Mouse (Mus musculus): ENCODE measurements around the gene Pgs1. TPM values are rescaled to one million over a fixed set of nuclear protein-coding genes. Genes with fewer than 3 reads are reported as not detected.

Gene Pgs1
- polyA plus RNA-seq, 1 experiment from 2014 or later = 21.9 TPM

GRCm38 (mm10) chr11:118031134-118031533, 45.0 kb downstream of the Pgs1 start:
- Histone ChIP-seq H3K9ac (no peak overlapping the region), H3K27ac (no peak overlapping the region), H3K27me3 (no peaks in the 10 kb centered on the region), H3K4me2 (no peak overlapping the region), H3K36me3 (no peaks in the 10 kb centered on the region), H3K4me3 (no peak overlapping the region), H3K4me1 (replicated peaks) (no peaks in the 10 kb centered on the region), H3K9me3 (replicated peaks) (no peaks in the 10 kb centered on the region)
- ATAC-seq (replicated peaks; ENCODE audit: insufficient number of reproducible peaks, insufficient read depth, low FRiP score, low read depth) = no peak
- 91% methylated on average over 9 of the region's 9 CpGs for WGBS

GRCm38 (mm10) chr11:118034395-118034794, 48.3 kb downstream of the Pgs1 start:
- whole genome bisulfite sequencing = 75% methylated on average over 13 of the region's 13 CpGs
- no peak overlapping the region for H3K27ac ChIP-seq
- H3K36me3 ChIP-seq = no peaks in the 10 kb centered on the region
- H3K4me1 ChIP-seq (replicated peaks) = no peaks in the 10 kb centered on the region
- H3K4me3 ChIP-seq = no peak overlapping the region
- no peaks in the 10 kb centered on the region for H3K9me3 ChIP-seq (replicated peaks)
- no peak overlapping the region for H3K9ac ChIP-seq
- no peak for ATAC-seq (replicated peaks; ENCODE audit: insufficient number of reproducible peaks, insufficient read depth, low FRiP score, low read depth)
- H3K4me2 ChIP-seq = no peak overlapping the region
- no peaks in the 10 kb centered on the region for H3K27me3 ChIP-seq

DNA sequence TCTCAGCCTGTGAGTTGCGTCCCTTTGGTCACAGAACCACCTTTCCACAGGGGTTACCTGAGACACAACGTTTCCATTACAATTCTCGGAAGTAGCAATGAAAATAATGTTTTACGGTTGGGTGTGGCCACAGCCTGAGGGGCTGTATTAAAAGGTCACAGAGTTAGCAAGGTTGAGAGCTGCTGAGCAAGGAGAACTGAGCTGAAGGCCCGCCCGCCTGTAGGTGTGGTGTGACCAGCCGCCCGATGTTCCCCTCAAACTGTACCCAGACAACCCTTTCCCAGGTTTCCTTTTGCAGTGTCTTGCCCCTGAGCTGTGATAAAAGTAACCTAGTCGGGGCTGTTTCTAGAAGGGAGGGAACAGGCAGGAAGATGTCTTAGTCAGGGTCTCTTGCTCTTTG, 49.0 kb downstream of the Pgs1 start:
- H3K4me3 ChIP-seq = no peak overlapping the region
- no peaks in the 10 kb centered on the region for H3K4me1 ChIP-seq (replicated peaks)
- WGBS = 70% methylated on average over 9 of the region's 9 CpGs
- ATAC-seq (replicated peaks; ENCODE audit: insufficient number of reproducible peaks, insufficient read depth, low FRiP score, low read depth) = no peak
- no peaks in the 10 kb centered on the region for H3K36me3 ChIP-seq
- H3K27me3 ChIP-seq = no peaks in the 10 kb centered on the region
- no peaks in the 10 kb centered on the region for H3K9me3 ChIP-seq (replicated peaks)
- no peak overlapping the region for H3K9ac ChIP-seq
- no peak overlapping the region for H3K4me2 ChIP-seq
- no peak overlapping the region for H3K27ac ChIP-seq

DNA sequence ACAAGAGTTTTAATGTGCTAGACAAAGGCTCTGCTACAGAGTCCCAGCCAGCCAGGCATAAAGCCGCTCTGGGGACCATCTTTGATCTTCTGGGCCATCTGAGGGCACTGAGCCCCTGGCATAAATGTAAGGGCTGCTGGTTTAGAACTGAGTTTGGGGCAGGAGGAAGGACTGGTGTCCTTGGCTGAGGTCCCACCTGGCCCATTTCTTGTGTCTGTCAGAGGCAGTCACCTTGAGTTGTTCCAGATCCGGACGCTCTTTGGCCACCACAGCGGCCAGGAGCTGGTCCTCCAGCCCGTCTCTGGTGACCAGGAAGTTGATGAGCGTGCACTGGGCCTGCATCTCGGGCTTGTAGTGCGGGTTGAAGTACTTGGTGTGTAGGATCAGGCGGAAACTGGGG, 56.7 kb downstream of the Pgs1 start:
- ATAC-seq (replicated peaks; ENCODE audit: insufficient number of reproducible peaks, insufficient read depth, low FRiP score, low read depth) = no peak
- WGBS = 80% methylated on average over 9 of the region's 9 CpGs
- H3K4me2 ChIP-seq = no peak overlapping the region

GRCm38 (mm10) chr11:118043293-118043907, 57.3 kb downstream of the Pgs1 start:
- Histone ChIP-seq H3K9ac (no peak overlapping the region), H3K9me3 (replicated peaks) (no peaks in the 10 kb centered on the region), H3K4me1 (replicated peaks) (peaks cover 13% of the 10 kb centered on the region), H3K4me2 (no peak overlapping the region), H3K27me3 (no peaks in the 10 kb centered on the region), H3K4me3 (no peak overlapping the region), H3K27ac (no peak overlapping the region; the same call in 1 of the 2 replicates), H3K36me3 (no peaks in the 10 kb centered on the region)
- no peak; the same call in 1 of the 2 replicates for ATAC-seq (replicated peaks; ENCODE audit: insufficient number of reproducible peaks, insufficient read depth, low FRiP score, low read depth)
- 45% methylated on average over 14 of the region's 14 CpGs for WGBS

More for the DNA sequence above, 56.7 kb downstream of the Pgs1 start:
- Histone ChIP-seq H3K9ac (no peak overlapping the region), H3K27me3 (no peaks in the 10 kb centered on the region), H3K9me3 (replicated peaks) (no peaks in the 10 kb centered on the region), H3K4me1 (replicated peaks) (peaks cover 13% of the 10 kb centered on the region), H3K36me3 (no peaks in the 10 kb centered on the region), H3K4me3 (no peak overlapping the region), H3K27ac (no peak overlapping the region; the same call in 1 of the 2 replicates)

DNA sequence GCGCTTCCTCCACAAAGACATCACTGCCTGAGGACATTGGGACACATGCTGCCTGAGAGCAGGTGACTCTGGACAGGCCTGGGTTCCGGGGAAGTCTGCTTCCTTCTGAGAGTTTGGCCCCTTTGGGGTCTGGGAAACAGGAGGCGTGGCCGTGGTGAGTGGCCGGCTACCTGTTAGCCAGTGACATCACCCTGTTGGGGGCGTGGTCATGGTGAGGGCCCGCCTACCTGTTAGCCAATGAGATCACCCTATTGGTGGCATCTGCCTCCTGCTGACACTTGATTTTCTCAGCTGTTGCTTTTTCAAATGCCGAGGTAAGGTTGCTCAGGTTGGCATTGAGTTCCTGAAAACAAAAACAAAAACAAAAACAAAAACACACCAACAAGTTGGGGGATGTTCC, 63.5 kb downstream of the Pgs1 start:
- no peaks in the 10 kb centered on the region for H3K9me3 ChIP-seq (replicated peaks)
- H3K36me3 ChIP-seq = no peaks in the 10 kb centered on the region
- H3K4me2 ChIP-seq = no peak overlapping the region
- no peaks in the 10 kb centered on the region for H3K27me3 ChIP-seq
- no peak for ATAC-seq (replicated peaks; ENCODE audit: insufficient number of reproducible peaks, insufficient read depth, low FRiP score, low read depth)
- 0 out of 2 replicates have a peak, but pooled peaks cover 2% of the 10 kb centered on the region for H3K4me1 ChIP-seq (replicated peaks)
- H3K4me3 ChIP-seq = no peak overlapping the region
- no peak overlapping the region for H3K27ac ChIP-seq
- WGBS = 33% methylated on average over 8 of the region's 8 CpGs
- no peak overlapping the region for H3K9ac ChIP-seq

DNA sequence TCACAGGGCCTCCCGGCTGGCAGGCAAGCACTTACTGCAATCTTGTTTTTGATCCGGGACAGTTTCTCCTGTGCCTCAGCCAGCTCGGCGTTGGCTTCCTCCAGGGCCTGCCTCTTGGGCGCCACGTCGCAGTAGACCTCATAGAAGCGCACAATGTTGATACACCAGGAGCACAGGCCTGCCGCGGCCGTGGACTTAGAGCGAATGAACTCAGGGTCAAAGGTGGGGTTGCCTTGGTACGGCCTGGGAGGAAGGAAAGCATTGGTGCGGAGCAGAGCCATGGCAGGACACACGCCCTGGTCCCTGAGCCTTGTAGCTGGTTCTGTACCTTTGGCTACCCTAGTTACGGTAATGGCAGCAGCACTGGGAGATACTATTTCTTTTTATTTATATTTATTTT, 64.1 kb downstream of the Pgs1 start:
- H3K4me2 ChIP-seq = no peak overlapping the region
- H3K27me3 ChIP-seq = no peaks in the 10 kb centered on the region
- WGBS = 86% methylated on average over 16 of the region's 16 CpGs
- ATAC-seq (replicated peaks; ENCODE audit: insufficient number of reproducible peaks, insufficient read depth, low FRiP score, low read depth) = no peak
- H3K36me3 ChIP-seq = no peaks in the 10 kb centered on the region
- H3K9ac ChIP-seq = no peak overlapping the region
- H3K4me3 ChIP-seq = no peak overlapping the region
- 0 out of 2 replicates have a peak, but pooled peaks cover 2% of the 10 kb centered on the region for H3K4me1 ChIP-seq (replicated peaks)
- H3K27ac ChIP-seq = no peak overlapping the region
- H3K9me3 ChIP-seq (replicated peaks) = no peaks in the 10 kb centered on the region

DNA sequence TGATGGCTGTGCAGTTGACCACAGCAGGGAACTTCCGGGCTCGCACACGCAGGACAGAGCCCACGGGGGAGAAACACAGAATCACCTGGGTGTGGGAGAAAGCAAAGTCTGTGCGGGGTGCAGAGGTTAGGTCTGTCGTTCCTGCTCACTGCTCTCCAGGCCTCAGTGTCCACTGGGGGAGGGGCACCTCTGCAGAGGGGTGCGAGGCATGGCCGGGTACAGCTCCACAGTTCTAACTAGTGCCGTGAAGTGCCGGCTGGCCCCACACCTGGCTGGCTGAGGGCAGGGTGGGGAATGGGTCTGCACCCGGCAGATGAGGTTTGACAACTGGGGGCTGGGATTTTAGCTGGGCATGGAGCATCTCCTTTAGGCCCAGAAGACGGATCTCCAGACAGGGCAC, 72.3 kb downstream of the Pgs1 start:
- Histone ChIP-seq H3K27ac (no peak overlapping the region), H3K9me3 (replicated peaks) (no peaks in the 10 kb centered on the region), H3K4me2 (no peak overlapping the region), H3K9ac (no peak overlapping the region), H3K4me1 (replicated peaks) (no peaks in the 10 kb centered on the region), H3K36me3 (no peaks in the 10 kb centered on the region), H3K4me3 (no peak overlapping the region), H3K27me3 (0 out of 2 replicates have a peak, but pooled peaks cover 6% of the 10 kb centered on the region)
- no peak for ATAC-seq (replicated peaks; ENCODE audit: insufficient number of reproducible peaks, insufficient read depth, low FRiP score, low read depth)
- WGBS = 61% methylated on average over 12 of the region's 12 CpGs

DNA sequence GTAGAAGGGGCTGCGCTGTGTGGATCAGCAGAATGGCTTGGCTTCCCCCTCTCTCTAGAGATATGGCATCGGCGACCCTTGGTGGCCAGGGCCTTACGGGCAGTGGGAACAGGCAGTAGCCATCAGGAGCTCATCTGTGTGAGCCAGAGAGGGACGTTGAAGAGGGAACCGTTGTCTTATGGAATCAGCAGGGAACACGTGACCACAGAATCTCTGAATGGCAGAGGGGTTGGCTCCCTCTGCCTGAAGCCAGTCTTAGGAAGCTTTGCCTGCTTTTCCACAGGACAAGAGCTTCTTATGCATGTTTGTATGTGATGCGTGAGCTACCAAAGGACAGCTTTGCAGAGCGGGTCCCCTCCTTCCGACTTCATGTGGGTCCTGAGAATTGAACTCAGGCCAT, 72.8 kb downstream of the Pgs1 start:
- H3K27ac ChIP-seq = no peak overlapping the region
- no peak overlapping the region for H3K4me3 ChIP-seq
- no peaks in the 10 kb centered on the region for H3K4me1 ChIP-seq (replicated peaks)
- H3K27me3 ChIP-seq = 0 out of 2 replicates have a peak, but pooled peaks cover 6% of the 10 kb centered on the region
- no peaks in the 10 kb centered on the region for H3K36me3 ChIP-seq
- no peak overlapping the region for H3K4me2 ChIP-seq
- no peak; the same call in 1 of the 2 replicates for ATAC-seq (replicated peaks; ENCODE audit: insufficient number of reproducible peaks, insufficient read depth, low FRiP score, low read depth)
- 55% methylated on average over 10 of the region's 10 CpGs for WGBS
- no peaks in the 10 kb centered on the region for H3K9me3 ChIP-seq (replicated peaks)
- no peak overlapping the region for H3K9ac ChIP-seq

- Histone ChIP-seq H3K27me3 (0 out of 2 replicates have a peak, but pooled peaks cover 6% of the 10 kb centered on the region), H3K9me3 (replicated peaks) (no peaks in the 10 kb centered on the region), H3K4me2 (no peak overlapping the region), H3K36me3 (no peaks in the 10 kb centered on the region), H3K4me3 (no peak overlapping the region), H3K4me1 (replicated peaks) (no peaks in the 10 kb centered on the region), H3K27ac (no peak overlapping the region), H3K9ac (no peak overlapping the region)
- no peak for ATAC-seq (replicated peaks; ENCODE audit: insufficient number of reproducible peaks, insufficient read depth, low FRiP score, low read depth)
- WGBS = 76% methylated on average over 14 of the region's 14 CpGs
Measured at GRCm38 (mm10) chr11:118060038-118060437, 73.9 kb downstream of the Pgs1 start.

GRCm38 (mm10) chr11:118067588-118067987, 81.5 kb downstream of the Pgs1 start:
- no peaks in the 10 kb centered on the region for H3K27me3 ChIP-seq
- H3K9me3 ChIP-seq (replicated peaks) = no peaks in the 10 kb centered on the region
- peaks cover 10% of the 10 kb centered on the region for H3K4me1 ChIP-seq (replicated peaks)
- no peak overlapping the region for H3K4me3 ChIP-seq
- H3K27ac ChIP-seq = no peak overlapping the region
- WGBS = 84% methylated on average over 8 of the region's 8 CpGs
- no peak overlapping the region for H3K9ac ChIP-seq
- no peak for ATAC-seq (replicated peaks; ENCODE audit: insufficient number of reproducible peaks, insufficient read depth, low FRiP score, low read depth)
- H3K36me3 ChIP-seq = no peaks in the 10 kb centered on the region
- no peak overlapping the region for H3K4me2 ChIP-seq

DNA sequence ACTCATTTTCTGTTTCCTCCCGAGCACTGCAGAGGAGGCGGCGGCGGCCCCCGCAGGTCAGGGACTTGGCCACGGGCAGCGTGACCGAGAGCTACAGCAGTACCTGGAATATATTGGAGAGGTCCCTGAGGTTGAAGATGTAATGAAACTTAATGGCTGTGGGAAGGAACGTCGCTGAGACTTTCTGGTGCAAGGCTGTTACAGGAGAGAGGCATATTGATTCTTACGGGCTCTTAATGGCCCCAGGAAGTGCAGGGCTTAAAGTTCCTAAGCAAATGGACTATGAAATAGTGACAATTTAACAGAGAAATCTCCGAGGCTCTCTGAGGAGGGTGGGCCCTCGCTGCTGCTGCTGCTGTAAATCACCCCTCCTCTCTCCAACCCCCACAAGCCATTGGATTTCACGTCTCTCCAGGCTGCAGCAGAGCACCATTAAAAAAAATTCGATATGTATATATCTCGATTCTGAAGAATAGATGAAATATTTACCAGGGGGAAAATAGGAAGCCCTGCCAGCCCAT, 82.8 kb downstream of the Pgs1 start:
- Histone ChIP-seq H3K27me3 (0 out of 2 replicates have a peak, but pooled peaks cover 3% of the 10 kb centered on the region), H3K9ac (no peak overlapping the region), H3K36me3 (no peaks in the 10 kb centered on the region), H3K4me3 (no peak overlapping the region), H3K9me3 (replicated peaks) (no peaks in the 10 kb centered on the region), H3K4me2 (no peak overlapping the region), H3K4me1 (replicated peaks) (peaks cover 10% of the 10 kb centered on the region), H3K27ac (no peak overlapping the region)
- ATAC-seq (replicated peaks; ENCODE audit: insufficient number of reproducible peaks, insufficient read depth, low FRiP score, low read depth) = no peak
- 77% methylated on average over 16 of the region's 16 CpGs for WGBS

All from heart, embryonic 15.5 days (tissue).